Mouse (Mus musculus) hindbrain, embryonic 13.5 days (tissue): ENCODE data around the gene Rap1gap. TPM values are rescaled to one million over a fixed set of nuclear protein-coding genes. Genes with fewer than 3 reads are reported as not detected.

ENCODE experiments used
- ATAC-seq: fragments of 200-750 bp; cut with Nextera tagmentation; 2 replicates; pipeline ENCODE4 v1.8.0; 2017; ENCODE audit warnings: moderate TSS enrichment; ENCODE audit not compliant: low FRiP score
- H3K27ac ChIP-seq: fragments of 300-500 bp; sonication (generic); 2 replicates; pipeline ENCODE4 v1.5.1; 2015; ENCODE audit warnings: inconsistent platforms, mild to moderate bottlenecking, moderate library complexity
- H3K27me3 ChIP-seq: fragments of 300-500 bp; sonication (generic); 2 replicates; pipeline ENCODE4 v1.6.1; 2015; ENCODE audit warnings: mild to moderate bottlenecking, inconsistent platforms
- H3K36me3 ChIP-seq: fragments of 300-500 bp; sonication (generic); 2 replicates; pipeline ENCODE4 v1.6.1; 2015; ENCODE audit warnings: mild to moderate bottlenecking, inconsistent platforms
- H3K4me1 ChIP-seq: fragments of 300-500 bp; sonication (generic); replicated peaks from 2 replicates; pipeline ENCODE4 v1.6.1; 2015; ENCODE audit warnings: inconsistent platforms
- H3K4me2 ChIP-seq: fragments of 300-500 bp; sonication (generic); 2 replicates; pipeline ENCODE4 v1.6.1; 2015; ENCODE audit warnings: inconsistent platforms, mild to moderate bottlenecking, moderate library complexity
- H3K4me3 ChIP-seq: fragments of 300-500 bp; sonication (generic); 2 replicates; pipeline ENCODE4 v1.5.1; 2015; ENCODE audit warnings: mild to moderate bottlenecking, inconsistent platforms
- H3K9ac ChIP-seq: fragments of 300-500 bp; sonication (generic); 2 replicates; pipeline ENCODE4 v1.6.1; 2015; ENCODE audit warnings: mild to moderate bottlenecking, inconsistent platforms
- H3K9me3 ChIP-seq: fragments of 300-500 bp; sonication (generic); 2 replicates; pipeline ENCODE4 v1.6.1; 2016; ENCODE audit warnings: inconsistent platforms
- WGBS: fragments of 180-500 bp; shearing (Covaris S2); methylation state at CpG from one replicate; pipeline ENCODE4 v1.1.7; 2015; 5-methylcytosine and 5-hydroxymethylcytosine counted together
- polyA plus RNA-seq: library from polyadenylated mRNA; unstranded; fragments of >200 nt; fragmentation: Nextera tagmentation; extraction: Ambion mirVana; gene quantifications from 2 replicates; pipeline ENCODE4 v1.2.1, GENCODE M21; 2015

The Rap1gap gene
- polyA plus RNA-seq, 1 experiment from 2014 or later, result 39.2 TPM

- no peak overlapping the region for H3K9ac ChIP-seq
Observed at GRCm38 (mm10) chr4:137743791-137744190, 79.3 kb downstream of the Rap1gap start.

GRCm38 (mm10) chr4:137744433-137744918 is 80.0 kb downstream of the Rap1gap start:
- Histone ChIP-seq H3K27me3 (no peaks in the 10 kb centered on the region), H3K9ac (no peak overlapping the region), H3K36me3 (no peaks in the 10 kb centered on the region), H3K27ac (no peak overlapping the region), H3K4me2 (no peak overlapping the region), H3K4me3 (no peak overlapping the region), H3K9me3 (no peaks in the 10 kb centered on the region), H3K4me1 (peaks cover 13% of the 10 kb centered on the region)
- 62% methylated on average over 13 of the region's 13 CpGs for WGBS
- no peak for ATAC-seq

More at GRCm38 (mm10) chr4:137743791-137744190, 79.3 kb downstream of the Rap1gap start:
- no peaks in the 10 kb centered on the region for H3K9me3 ChIP-seq
- H3K27me3 ChIP-seq, result no peaks in the 10 kb centered on the region
- 66% methylated on average over 7 of the region's 7 CpGs for WGBS
- no peaks in the 10 kb centered on the region for H3K36me3 ChIP-seq
- H3K4me1 ChIP-seq, result peaks cover 13% of the 10 kb centered on the region
- H3K4me2 ChIP-seq, result no peak overlapping the region
- no peak overlapping the region for H3K27ac ChIP-seq
- H3K4me3 ChIP-seq, result no peak overlapping the region
- ATAC-seq, result no peak

GRCm38 (mm10) chr4:137747091-137747490 is 82.6 kb downstream of the Rap1gap start:
- H3K9ac ChIP-seq, result no peak overlapping the region
- no peak overlapping the region for H3K27ac ChIP-seq
- no peak for ATAC-seq
- H3K4me2 ChIP-seq, result no peak overlapping the region
- WGBS, result 81% methylated on average over 9 of the region's 9 CpGs
- peaks cover 26% of the 10 kb centered on the region for H3K4me1 ChIP-seq
- H3K36me3 ChIP-seq, result no peaks in the 10 kb centered on the region
- no peaks in the 10 kb centered on the region for H3K9me3 ChIP-seq
- H3K4me3 ChIP-seq, result no peak overlapping the region
- no peaks in the 10 kb centered on the region for H3K27me3 ChIP-seq

DNA sequence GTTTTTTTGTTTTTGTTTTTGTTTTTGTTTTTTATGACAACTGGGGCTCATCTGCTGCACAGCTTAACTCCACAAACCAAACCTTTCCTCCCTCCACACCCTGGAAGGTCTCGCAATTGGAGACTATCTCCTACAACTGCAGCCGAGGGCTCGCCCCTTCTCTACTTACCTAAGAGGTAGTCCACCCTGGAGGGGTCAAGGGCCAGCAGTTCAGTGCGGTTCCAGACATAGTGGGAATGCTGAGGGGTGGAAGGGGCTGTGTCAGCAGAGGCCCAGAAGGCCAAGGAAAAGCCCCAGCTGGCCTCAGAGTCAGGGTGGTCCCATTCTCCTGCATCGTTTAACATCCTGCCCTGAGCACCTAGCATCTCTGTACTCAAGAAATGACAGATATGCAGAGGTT is 83.1 kb downstream of the Rap1gap start:
- H3K9me3 ChIP-seq, result no peaks in the 10 kb centered on the region
- ATAC-seq, result no peak
- H3K4me2 ChIP-seq, result no peak overlapping the region
- WGBS, result 87% methylated on average over 5 of the region's 5 CpGs
- no peaks in the 10 kb centered on the region for H3K27me3 ChIP-seq
- no peak overlapping the region for H3K4me3 ChIP-seq
- peaks cover 31% of the 10 kb centered on the region for H3K4me1 ChIP-seq
- H3K36me3 ChIP-seq, result no peaks in the 10 kb centered on the region
- no peak overlapping the region for H3K9ac ChIP-seq
- no peak overlapping the region for H3K27ac ChIP-seq

- H3K36me3 ChIP-seq, result no peaks in the 10 kb centered on the region
- no peak overlapping the region for H3K27ac ChIP-seq
- ATAC-seq, result no peak
- peaks cover 33% of the 10 kb centered on the region for H3K4me1 ChIP-seq
- H3K27me3 ChIP-seq, result no peaks in the 10 kb centered on the region
- H3K4me3 ChIP-seq, result no peak overlapping the region
- no peaks in the 10 kb centered on the region for H3K9me3 ChIP-seq
- H3K9ac ChIP-seq, result peak overlapping the region; percentile 2; the same call in 1 of the 2 replicates
- H3K4me2 ChIP-seq, result no peak overlapping the region
- 55% methylated on average over 4 of the region's 4 CpGs for WGBS
Observed at GRCm38 (mm10) chr4:137748726-137749125, 84.2 kb downstream of the Rap1gap start.

- WGBS, result 72% methylated on average over 9 of the region's 9 CpGs
- ATAC-seq, result no peak
- H3K27ac ChIP-seq, result no peak overlapping the region
- H3K9ac ChIP-seq, result no peak overlapping the region
- H3K4me3 ChIP-seq, result no peak overlapping the region
- H3K9me3 ChIP-seq, result no peaks in the 10 kb centered on the region
- H3K4me1 ChIP-seq, result peaks cover 29% of the 10 kb centered on the region
- no peaks in the 10 kb centered on the region for H3K27me3 ChIP-seq
- no peak overlapping the region for H3K4me2 ChIP-seq
- no peaks in the 10 kb centered on the region for H3K36me3 ChIP-seq
Observed at GRCm38 (mm10) chr4:137749680-137750079, 85.2 kb downstream of the Rap1gap start.

- H3K4me2 ChIP-seq, result no peak overlapping the region
- peaks cover 28% of the 10 kb centered on the region for H3K4me1 ChIP-seq
- no peak overlapping the region for H3K4me3 ChIP-seq
- no peaks in the 10 kb centered on the region for H3K9me3 ChIP-seq
- 81% methylated on average over 9 of the region's 9 CpGs for WGBS
- H3K36me3 ChIP-seq, result no peaks in the 10 kb centered on the region
- H3K27me3 ChIP-seq, result no peaks in the 10 kb centered on the region
- no peak overlapping the region for H3K27ac ChIP-seq
- no peak overlapping the region for H3K9ac ChIP-seq
- no peak for ATAC-seq
Observed at GRCm38 (mm10) chr4:137750121-137750520, 85.6 kb downstream of the Rap1gap start.

- Histone ChIP-seq H3K4me3 (no peak overlapping the region), H3K27ac (no peak overlapping the region), H3K4me1 (peaks cover 28% of the 10 kb centered on the region), H3K27me3 (no peaks in the 10 kb centered on the region), H3K36me3 (no peaks in the 10 kb centered on the region), H3K9me3 (no peaks in the 10 kb centered on the region), H3K9ac (no peak overlapping the region), H3K4me2 (no peak overlapping the region)
- ATAC-seq, result no peak
- 86% methylated on average over 8 of the region's 8 CpGs for WGBS
Observed at GRCm38 (mm10) chr4:137751310-137751709, 86.8 kb downstream of the Rap1gap start.

DNA sequence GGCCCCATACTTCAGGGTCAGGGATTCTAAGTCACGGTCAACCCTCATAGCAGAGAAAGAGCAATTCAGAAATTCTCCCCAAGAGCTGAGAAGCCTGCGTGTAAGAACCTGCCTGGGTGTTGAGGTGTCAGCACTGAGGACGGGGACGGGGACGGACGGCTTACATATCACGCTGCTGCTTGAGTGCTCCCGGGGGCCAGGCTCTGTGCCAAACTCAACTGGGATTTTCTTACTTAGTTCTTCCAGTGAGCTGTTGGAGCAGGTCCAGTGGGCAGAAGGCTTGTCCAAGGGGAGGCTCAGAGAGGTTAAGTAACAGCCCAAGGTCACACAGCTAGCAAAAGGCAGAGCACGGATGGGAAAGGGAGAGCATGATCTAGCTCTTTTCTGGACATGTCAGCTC is 87.2 kb downstream of the Rap1gap start:
- H3K36me3 ChIP-seq, result no peaks in the 10 kb centered on the region
- 86% methylated on average over 9 of the region's 9 CpGs for WGBS
- H3K4me3 ChIP-seq, result no peak overlapping the region
- no peak overlapping the region for H3K27ac ChIP-seq
- no peaks in the 10 kb centered on the region for H3K27me3 ChIP-seq
- no peaks in the 10 kb centered on the region for H3K9me3 ChIP-seq
- H3K4me1 ChIP-seq, result peaks cover 28% of the 10 kb centered on the region
- H3K9ac ChIP-seq, result no peak overlapping the region
- ATAC-seq, result no peak
- H3K4me2 ChIP-seq, result no peak overlapping the region

GRCm38 (mm10) chr4:137752471-137752870 is 87.9 kb downstream of the Rap1gap start:
- WGBS, result 83% methylated on average over 15 of the region's 15 CpGs
- Histone ChIP-seq H3K9ac (no peak overlapping the region), H3K36me3 (no peaks in the 10 kb centered on the region), H3K4me1 (peaks cover 28% of the 10 kb centered on the region), H3K4me2 (no peak overlapping the region), H3K4me3 (no peak overlapping the region), H3K9me3 (no peaks in the 10 kb centered on the region), H3K27me3 (no peaks in the 10 kb centered on the region), H3K27ac (no peak overlapping the region)
- ATAC-seq, result no peak

- no peaks in the 10 kb centered on the region for H3K27me3 ChIP-seq
- no peak overlapping the region for H3K9ac ChIP-seq
- H3K27ac ChIP-seq, result no peak overlapping the region
- H3K4me2 ChIP-seq, result no peak overlapping the region
- H3K4me1 ChIP-seq, result peaks cover 28% of the 10 kb centered on the region
- ATAC-seq, result no peak
- no peaks in the 10 kb centered on the region for H3K36me3 ChIP-seq
- no peak overlapping the region for H3K4me3 ChIP-seq
- H3K9me3 ChIP-seq, result no peaks in the 10 kb centered on the region
- 83% methylated on average over 7 of the region's 7 CpGs for WGBS
Observed at GRCm38 (mm10) chr4:137753199-137753598, 88.7 kb downstream of the Rap1gap start.

DNA sequence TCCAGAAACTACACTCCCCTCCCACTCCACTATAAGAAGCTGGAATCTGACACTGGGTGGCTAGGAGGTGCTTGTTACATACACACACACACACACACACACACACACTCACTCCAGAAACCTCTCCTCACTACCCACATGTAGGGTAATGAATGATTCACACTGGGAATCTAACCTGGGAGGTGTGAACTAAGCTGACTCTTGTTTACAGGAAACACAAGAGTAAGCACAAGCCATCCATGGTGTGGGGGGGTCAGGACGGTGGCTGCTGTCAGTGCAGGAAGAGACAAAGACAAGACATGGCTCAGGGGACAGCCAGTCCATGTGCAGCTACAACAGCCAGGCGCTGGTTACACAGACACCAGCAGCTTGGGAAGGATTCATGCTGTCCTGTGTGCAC is 89.9 kb downstream of the Rap1gap start:
- ATAC-seq, result no peak
- Histone ChIP-seq H3K27me3 (no peaks in the 10 kb centered on the region), H3K4me2 (no peak overlapping the region), H3K4me3 (no peak overlapping the region), H3K4me1 (peaks cover 23% of the 10 kb centered on the region), H3K36me3 (no peaks in the 10 kb centered on the region), H3K27ac (no peak overlapping the region), H3K9me3 (no peaks in the 10 kb centered on the region), H3K9ac (no peak overlapping the region)
- 86% methylated on average over 2 of the region's 2 CpGs for WGBS

DNA sequence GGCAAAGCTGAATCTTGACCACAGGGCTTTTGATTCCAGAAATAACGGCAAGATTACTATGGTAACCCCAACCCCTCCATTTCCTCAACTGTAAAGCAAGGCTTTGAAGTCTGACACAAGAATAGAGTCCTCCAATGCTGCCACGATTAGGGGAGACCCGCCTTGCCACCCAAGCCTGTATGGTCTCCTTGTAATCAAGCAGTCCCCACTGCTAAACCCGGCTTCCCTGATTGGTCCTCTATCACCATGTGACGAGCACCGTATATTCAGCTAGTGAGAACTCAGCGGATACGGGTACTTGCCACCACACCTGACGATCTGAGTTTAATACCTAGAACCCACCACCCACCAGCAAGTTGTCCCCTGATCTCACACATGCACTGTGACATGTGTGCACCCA is 98.4 kb downstream of the Rap1gap start:
- no peak for ATAC-seq
- Histone ChIP-seq H3K9ac (no peak overlapping the region), H3K4me3 (no peak overlapping the region), H3K27me3 (no peaks in the 10 kb centered on the region), H3K36me3 (no peaks in the 10 kb centered on the region), H3K9me3 (no peaks in the 10 kb centered on the region), H3K4me1 (peaks cover 21% of the 10 kb centered on the region), H3K27ac (no peak overlapping the region), H3K4me2 (no peak overlapping the region)
- 80% methylated on average over 9 of the region's 9 CpGs for WGBS
